Mouse (Mus musculus) left cerebral cortex, postnatal 4 days (tissue): Measurements from ENCODE around the gene Zbtb20. TPM values are rescaled to one million over a fixed set of nuclear protein-coding genes. Genes with fewer than 3 reads are reported as not detected.

Experiments used
- DNase-seq: peaks from one replicate; pipeline ENCODE4 v3.0.0-alpha.2; 2022
- intact Hi-C: fragments of 180-260 bp; cut with DNase I; formaldehyde crosslinking; loops from one replicate; pipeline ENCODE4 v1.15.1; 2025
- total RNA-seq, 2 experiments: library from RNA; stranded (reverse); gene quantifications; 2 replicates each; pipeline ENCODE4 v1.2.3; 2021

The Zbtb20 gene
- total RNA-seq, 2 experiments from 2014 or later, result 93.5 to 99.9 TPM

DNA sequence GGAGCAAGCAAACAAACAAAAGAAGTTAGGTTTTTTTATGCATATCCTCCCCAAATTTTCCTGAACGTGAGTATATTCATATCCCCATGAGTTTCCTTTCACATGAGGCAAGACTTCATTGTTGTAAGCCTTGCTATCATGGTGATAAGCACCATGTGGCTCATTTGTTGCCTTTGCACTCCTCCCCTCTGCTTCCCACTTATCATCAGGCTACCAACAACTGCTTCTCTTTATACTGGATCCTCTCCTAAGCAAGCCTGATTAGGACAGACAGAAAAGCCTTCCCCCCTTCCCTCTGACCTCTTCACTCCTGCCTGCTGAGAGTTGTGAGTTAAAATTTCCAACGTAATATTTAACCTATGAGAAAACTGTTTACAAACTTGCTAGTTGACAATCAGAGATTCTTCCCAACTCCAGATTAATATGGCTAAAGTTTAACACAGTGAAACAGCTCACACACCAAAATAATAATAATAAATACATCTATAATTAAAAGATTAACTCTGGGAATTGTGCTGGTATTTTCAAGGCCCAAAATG, 398.4 kb downstream of the Zbtb20 start:
- intact Hi-C loops, result no loop called here
- DNase-seq, result no peak

DNA sequence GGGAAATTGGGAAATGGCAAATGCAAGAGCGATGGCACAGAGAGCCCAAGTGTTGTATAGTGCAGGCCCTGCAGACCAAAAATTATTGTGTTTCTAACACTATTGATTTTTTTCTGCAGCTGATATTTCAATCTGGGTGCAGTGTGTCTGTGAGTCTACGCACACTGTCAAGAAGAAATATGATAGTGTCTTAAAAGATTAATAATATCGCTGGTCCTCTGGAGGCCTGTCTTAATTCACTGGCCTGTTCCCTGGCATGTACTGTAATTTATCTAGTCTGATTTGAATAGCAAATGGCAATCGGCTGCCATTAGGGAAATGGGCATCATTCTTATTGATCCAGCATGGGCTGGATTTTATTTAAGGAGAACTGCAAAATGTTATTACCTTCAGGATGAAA, 401.1 kb downstream of the Zbtb20 start:
- intact Hi-C loops, result no loop called here
- no peak for DNase-seq

DNA sequence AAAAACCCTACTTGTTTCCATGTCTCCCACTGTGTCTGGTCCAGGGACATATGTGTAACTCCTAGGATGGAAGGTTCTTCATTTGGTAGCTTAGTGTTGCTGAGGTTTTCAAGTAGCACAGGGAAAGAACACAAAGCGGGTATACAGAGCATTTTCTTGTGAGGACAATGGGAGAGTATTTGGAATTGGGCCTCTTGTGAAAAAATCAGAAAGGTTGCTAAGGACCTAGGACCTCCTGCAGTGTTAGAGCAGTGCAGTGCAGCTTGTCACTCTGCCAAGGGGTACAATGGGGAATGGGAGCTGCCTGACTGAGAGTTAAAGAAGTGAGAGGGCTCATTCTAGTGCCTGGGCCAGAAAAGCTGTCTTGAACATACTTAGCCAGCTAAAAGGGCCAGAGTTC, 410.6 kb downstream of the Zbtb20 start:
- peak; percentile 50 for DNase-seq
- intact Hi-C loops, result no loop called here

DNA sequence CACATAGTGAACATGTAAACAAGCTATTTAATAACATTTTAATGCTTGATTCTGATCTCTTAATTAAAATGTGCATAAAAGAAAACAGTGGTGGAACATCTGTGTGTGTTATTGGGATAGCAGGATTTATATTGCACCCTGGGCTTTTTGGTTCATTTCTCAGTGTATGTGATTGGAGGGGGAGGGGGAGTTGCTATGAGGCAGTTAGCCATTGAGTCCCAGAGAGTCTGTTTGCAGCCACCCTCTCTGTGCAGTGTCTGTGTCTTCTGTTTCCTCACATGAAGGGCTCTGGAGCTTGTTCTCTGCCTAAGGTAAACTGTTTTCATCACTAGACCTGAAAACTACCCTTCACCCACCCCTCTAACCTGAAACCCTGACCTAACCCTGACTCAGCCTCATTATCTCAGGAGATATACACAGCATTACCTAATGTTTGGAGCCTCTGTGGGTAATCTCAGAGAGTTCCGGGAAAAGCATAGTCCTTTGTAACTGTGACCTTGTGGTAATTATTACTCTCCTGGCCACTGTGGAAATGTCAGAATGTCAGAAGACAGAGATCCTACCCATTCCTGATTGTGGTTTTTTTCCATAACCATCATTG, 411.2 kb downstream of the Zbtb20 start:
- no peak for DNase-seq
- intact Hi-C loops, result no loop called here

DNA sequence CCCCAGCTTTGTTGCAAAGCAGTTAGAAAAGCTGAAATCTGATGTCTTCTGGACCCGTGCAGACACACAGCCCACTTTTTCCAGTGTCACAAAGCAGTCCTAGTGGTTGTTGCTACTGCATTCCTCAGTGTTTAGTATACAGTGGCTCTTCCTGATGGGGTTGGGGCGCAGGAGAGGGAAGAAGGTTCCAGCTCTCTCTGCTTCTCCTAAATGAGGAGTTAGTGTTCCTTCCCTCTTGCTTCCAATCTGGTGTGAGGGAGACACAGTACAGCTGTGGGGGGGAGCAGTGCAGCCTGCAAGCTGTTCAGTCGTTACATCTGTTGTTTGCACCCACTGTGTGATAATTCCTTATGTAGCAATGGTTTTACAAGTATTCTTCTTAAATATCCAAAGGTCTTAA, 415.7 kb downstream of the Zbtb20 start:
- intact Hi-C loops, result no loop called here
- DNase-seq, result no peak

DNA sequence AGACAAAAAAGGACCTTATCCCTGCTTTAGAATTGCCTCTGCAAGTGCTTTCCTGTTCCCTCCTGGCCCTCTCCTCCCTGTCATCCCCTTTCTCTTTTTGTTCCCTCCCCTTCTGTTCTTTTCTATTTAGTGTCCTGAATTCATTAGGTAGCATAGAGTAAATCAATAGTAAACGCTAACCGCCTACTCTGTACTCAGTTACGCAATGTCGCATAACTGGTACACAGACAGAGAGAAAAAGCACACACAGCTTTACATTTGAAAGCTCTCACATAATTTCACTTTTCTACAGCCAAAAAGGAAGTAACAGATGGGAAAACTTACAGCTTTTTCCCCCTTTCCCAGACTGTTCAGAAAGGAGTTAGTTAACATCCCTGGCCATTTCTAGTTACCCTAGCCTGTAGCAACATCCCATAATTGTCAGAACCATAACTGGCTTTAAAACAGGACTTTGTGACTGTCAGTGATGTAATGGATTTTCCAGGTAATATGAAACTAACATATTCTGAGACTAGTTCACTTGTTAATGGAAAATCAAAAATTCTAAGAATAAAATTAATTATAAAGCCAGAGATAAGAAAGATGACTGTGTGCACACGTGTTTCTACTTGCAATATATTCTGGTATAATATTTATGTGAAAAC, 422.4 kb downstream of the Zbtb20 start:
- DNase-seq, result no peak

DNA sequence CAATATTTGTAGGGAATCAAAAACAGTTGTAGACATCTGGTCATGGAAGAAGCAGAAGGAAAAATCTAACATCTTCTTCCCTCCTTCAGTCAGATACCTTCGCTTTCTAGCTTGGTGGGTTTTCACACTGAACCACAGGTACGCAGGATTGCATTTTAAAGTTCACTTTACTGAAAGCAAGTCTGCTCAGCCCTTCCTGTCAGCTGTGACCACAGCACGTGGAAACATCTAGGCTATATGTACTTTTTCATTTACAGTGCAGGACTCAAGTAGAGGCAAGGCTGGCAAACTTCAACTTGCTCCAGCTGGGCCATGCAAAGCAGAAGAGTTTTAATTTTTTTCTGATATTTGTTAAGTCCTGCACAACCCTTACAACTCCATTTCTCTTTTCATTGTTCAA, 424.7 kb downstream of the Zbtb20 start:
- no peak for DNase-seq
- intact Hi-C loops, result no loop called here

More for the DNA sequence above, 422.4 kb downstream of the Zbtb20 start:
- intact Hi-C loops, result no loop called here

DNA sequence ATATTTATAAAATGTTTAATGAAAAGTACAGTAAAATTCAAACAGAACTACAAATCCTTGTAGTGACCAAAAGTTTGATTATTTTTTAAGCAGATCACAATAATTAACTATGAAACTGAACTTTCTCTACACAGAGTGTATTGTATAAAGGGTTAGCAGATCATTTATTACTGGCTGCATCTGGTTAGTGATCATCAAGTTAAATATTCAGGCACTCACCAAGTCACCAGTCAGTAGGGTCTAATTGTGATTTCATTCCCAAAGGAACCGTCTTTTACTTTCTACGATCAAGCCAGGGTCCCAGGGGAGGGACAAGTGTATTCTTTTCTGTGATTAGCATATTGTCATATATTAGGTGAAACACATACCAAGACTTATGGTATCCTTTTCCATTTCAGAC, 426.5 kb downstream of the Zbtb20 start:
- no peak for DNase-seq
- intact Hi-C loops, result no loop called here

DNA sequence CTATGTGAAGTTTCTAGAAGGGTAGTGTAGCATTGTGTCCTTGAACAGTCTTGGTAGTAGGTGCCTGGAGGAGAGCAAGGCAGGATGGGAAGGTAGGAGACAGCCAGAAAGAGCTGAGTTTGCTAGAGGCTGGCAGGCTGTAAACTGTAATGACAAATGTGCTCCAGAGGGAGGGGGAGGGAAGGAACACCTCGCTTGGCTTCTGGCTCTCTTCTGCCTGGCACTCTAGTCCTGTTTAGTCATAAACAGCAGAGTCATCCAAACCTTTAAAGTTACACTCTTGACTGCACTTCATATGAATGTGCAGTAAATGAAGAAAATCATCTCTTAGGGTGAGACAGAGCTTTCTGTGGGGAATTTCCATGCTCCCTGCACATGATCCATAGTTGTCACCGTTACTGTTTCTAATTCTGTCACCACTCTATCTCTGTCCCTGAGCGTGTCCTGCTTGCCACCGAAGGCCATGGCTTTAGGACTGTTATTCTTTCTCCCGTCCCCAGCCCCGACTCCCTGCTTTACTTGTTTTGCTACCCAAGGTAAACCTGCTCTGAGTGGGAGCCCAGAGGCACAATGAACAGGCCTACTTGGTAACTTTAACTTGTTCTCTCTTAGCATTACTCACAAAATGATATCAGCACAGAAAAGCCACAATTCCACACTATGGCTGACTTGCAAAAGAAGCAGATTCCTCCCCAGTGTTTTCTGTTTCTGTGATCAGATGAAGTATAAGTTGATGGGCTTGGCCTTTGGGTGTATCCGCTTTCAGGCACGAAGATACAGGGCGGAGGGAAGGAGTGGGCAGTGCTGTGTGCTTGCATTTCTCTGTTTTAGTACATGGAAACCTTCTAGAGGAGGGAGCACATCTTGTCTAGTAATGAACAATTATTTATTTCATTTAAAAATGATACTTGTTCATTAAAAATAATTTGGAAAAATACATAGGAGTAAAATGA, 427.8 kb downstream of the Zbtb20 start:
- intact Hi-C loops, result no loop called here
- DNase-seq, result no peak

DNA sequence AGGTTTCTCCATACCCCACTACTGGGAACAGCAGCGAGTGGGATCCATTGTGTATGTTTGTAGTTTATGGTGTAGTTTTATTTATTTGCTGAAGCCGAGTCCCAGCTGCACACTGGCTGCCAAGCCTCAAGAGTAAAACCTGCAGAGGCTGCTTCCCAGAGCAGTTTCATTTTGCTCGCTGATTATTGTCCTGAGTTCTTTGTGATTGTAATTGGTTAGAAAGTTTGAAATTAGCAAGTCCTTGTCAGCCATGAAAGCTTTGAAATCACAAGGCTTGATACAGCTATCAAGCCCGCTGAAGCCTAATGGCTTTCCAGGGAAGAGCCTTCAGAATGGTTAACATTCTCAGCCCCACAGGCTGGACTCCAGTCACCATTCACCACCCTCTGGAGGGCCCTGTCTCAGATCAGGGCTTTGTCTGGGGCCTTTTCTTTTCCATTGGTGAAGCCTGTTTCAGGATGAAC, 434.3 kb downstream of the Zbtb20 start:
- DNase-seq, result no peak
- intact Hi-C loops, result loop anchor here (10.0 kb wide), 1 partner anchor 135 kb away; no protein-coding TSS in a partner anchor

DNA sequence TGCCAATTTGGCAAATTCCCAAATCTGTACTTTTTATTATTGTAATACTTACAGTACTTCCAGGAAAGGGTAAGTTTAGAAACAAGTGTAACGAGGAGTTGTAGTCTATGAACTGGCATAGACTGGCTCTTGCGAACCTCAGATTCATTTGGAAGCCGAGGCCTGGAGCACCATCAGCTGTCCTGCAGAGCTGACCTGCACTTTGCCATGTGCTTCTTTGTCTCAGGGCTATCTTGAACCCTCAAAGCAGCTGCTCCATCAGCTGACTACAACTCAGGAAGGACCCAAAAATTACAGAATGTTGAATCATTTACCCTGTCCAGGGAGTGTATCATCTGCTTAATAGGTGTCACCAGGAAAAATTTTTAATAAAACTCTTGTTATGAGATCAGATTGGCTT, 448.3 kb downstream of the Zbtb20 start:
- intact Hi-C loops, result no loop called here
- no peak for DNase-seq

DNA sequence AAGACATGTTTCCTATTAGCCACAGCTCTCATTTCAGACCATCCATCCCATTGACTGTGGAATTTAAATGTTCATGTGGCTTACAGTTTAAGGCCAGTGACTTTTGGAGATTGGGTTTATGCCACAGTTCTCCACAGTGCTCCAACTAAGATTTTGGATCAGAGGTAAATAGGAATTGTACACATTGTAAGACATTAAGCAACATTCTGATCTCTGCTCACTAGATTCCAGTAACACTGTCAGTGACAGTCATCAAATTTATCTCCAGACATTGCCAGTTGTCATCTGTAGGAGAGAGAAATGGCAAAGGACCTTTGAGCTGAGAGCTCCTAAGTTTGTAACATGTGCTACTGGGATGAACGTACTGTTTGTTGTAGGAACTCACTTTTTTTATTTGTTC, 452.5 kb downstream of the Zbtb20 start:
- intact Hi-C loops, result no loop called here
- DNase-seq, result no peak

DNA sequence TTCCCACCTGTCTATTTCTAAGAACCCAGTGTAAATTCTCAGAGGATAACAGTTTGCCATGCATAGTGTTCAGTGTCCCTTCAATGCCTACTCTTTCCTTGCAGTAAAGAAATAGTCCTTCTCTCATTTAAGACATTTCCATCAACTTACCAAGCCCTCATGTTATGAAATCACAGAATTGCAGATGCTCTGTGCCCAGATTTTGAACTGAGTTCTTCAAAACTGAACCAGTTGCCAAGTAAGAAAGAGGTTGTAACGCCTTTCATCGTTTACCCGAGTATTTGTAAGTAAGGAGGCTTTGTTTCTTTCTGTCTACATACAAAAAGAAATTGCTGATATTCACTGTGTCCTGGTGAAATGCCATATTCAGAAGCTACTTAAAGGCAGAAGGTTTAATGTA, 454.5 kb downstream of the Zbtb20 start:
- intact Hi-C loops, result no loop called here
- DNase-seq, result no peak

DNA sequence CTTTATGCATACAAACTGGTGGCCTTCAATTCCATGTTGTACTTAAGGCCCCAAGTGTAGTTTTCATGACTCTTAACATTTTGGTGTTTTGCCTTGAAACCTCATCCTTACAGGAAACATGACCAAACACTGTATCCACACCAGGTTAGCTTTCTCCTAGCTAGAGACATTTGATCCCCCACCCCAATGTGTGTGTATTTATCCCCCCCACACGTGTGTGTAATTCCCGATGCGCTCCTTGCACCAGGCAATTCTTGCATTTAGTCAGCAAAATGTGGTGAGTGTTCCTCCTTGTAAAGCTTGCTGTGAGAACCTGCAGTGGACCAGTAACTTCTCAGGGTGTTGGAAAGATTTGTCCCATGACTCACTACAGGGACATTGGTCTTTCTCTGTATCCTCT, 455.8 kb downstream of the Zbtb20 start:
- intact Hi-C loops, result no loop called here
- DNase-seq, result no peak

DNA sequence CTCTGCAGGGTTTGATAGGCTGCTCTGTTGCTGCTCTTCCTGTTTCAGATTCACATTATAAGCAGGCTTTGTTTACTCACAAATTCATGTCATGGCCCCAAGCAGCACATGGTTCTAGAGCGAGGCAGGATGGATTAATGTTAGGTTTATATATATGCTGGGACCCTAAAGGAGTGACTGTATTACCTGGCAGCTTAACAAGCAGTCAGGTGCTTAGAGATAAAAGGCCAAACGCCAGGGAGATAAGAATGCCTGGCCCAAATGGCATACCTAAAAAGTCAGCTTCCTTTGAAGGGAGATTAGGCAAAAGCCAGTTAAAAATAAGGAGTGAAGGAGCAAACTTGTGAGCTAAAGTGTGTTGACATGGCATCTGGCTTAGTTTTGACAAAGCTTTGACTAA, 457.1 kb downstream of the Zbtb20 start:
- intact Hi-C loops, result no loop called here
- DNase-seq, result no peak

DNA sequence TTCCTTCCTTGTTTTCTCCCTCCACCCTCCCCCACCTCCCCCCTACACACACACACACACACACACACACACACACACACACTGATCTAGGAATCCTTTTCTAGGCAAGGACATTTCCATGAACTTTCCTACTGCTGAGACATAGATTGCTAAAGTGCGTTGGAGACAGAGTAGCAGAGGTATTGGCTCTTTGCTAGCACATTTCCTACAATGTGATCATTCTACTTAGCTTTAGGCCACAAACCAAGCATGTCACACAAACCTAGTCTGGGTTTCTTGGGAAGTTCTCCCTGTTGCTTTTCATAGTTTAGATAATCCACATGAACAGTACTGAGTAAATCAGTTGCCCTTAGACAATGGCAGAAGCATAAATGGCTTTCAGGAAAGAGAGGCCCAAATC, 457.6 kb downstream of the Zbtb20 start:
- intact Hi-C loops, result no loop called here
- DNase-seq, result no peak

DNA sequence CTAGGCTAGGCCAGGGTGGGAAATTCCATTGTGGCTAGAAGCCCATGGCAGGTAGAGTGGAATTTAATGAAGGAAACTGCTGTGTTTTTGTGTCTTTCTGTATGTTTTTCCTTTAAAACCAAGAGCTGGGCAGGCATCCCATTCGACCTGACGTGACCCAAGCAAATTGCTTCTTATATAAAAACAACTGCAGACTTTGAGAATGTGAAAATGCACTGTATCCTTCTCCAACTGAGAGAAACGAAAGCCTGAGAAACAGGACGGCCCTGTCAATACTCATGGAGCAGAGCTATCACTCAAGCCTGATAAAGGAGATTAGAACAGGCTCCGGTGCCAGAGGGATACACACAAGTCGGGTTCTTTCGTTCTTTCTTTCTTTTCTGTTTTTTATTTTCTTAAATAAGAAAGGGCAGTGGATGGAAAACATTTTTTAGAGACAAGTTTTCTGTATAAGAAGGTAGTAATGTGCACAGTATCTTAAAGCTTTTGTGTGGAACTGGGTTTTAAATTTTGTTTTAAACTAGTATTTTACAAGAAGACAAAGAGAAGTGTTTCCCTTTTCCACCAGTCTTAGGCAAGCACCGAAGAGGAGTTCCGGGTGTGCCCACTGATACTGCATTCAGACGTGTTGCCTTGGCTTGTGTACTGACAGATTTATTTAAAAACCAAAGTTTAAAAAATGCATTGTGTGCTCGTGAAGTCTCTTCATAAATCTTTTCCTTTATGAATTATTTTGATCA, 458.9 kb downstream of the Zbtb20 start:
- no peak for DNase-seq
- intact Hi-C loops, result no loop called here

DNA sequence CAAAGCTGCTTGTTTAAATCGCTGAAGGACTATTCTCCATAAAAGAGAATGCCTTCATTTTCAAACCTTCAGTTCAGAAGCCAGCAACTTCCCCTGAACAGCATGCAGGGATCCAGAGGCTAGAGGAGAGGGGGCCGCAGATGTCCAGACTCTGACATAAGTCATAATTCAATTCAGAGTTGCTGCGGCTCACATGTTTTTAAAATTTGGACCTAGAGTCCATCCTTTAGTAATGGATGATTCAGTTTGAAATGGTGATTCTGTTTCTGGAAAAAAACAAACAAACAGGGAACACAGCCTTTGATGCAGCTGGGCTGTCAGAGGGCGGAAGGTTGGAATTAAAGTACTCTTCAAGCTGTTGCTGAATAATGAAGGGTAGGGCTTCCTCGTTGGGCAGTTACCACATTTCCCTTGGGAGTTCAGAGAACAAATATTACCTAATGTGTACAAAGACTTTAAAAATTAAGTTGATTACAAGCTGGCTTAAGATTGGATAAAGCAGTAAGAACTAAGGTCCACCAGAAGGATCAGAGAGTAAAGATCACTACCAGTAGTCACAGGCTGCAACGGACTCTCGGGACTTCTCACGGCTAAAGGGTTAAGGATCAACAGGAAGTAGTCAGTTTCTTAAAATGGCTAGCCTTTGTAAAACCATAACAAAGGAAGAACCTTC, 459.6 kb downstream of the Zbtb20 start:
- DNase-seq, result no peak
- intact Hi-C loops, result no loop called here

DNA sequence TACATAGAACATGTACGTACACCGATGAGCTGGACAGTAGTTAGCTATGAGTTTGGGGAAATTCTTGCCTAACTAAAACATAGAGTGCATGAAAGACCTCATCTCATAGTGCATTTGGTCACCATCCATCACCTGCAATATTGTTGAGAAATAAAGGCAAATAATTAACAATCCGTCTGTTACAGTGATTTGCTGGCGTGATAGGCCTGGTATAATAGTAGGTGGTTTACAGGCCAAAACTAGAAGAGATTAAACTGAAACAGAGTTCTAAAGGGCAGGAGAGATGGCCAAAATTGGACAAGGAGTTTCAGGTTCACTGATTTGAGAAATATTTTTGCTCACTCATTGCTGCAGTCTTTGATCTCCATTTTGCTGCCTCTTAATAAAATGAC, 460.1 kb downstream of the Zbtb20 start:
- no peak for DNase-seq
- intact Hi-C loops, result no loop called here

DNA sequence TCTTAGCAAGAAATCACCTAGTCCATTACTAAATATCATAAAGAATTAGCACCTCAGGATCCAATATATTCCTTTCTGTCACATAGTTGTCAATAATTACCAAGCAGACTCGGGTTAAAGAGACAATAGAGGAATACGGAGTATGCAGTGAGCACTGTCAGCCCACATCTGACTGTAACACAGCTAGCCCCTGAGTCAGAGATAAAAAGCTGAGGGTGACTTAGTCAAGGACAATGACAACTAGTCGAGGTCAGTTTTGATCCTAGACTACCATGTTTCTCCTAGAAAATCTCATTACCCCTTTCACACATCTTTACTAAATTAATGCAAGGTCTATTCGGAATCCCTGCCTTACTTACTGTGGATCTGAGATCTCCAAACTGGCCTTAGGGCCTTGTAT, 465.0 kb downstream of the Zbtb20 start:
- intact Hi-C loops, result no loop called here
- DNase-seq, result no peak
